Mouse (Mus musculus): Measurements from ENCODE around the gene Syncrip. TPM values are rescaled to one million over a fixed set of nuclear protein-coding genes. Genes with fewer than 3 reads are reported as not detected.
"Not testable (repeated sequence)": the region's sequence is repeated elsewhere in the genome, so short reads cannot be mapped to it uniquely, and the experiment has no call there.

Syncrip gene
- polyA plus RNA-seq (2014; fragmentation: Nextera tagmentation; extraction: Ambion mirVana): 141 and 151 TPM in 2 replicates

GRCm38 (mm10) chr9:88482230-88482828, at the start of gene Syncrip:
Gene Syncrip, minus strand, starts transcription at chr9:88482574.
- Histone ChIP-seq H3K4me1 (ENCODE audit: insufficient read depth) (peaks cover 13% of the 10 kb centered on the region), H3K4me3 (ENCODE audit: low read depth, low read length) (peak within 1 kb of the TSS; percentile 98), H3K36me3 (ENCODE audit: insufficient read depth) (peaks cover 23% of the 10 kb centered on the region), H3K4me2 (peak within 1 kb of the TSS; percentile 88), H3K9ac (peak within 1 kb of the TSS; percentile 99), H3K27ac (ENCODE audit: low read depth) (peak within 1 kb of the TSS; percentile 99)
- H3K27me3 ChIP-seq (ENCODE audit: insufficient read depth, low read length); H3K9me3 ChIP-seq (ENCODE audit: low read depth, low read length): not testable (repeated sequence)
- 2% methylated on average over 43 of the region's 68 CpGs for WGBS
- DNase-seq: peak; percentile 97
- peak; percentile 95 for ATAC-seq (ENCODE audit: insufficient read depth)

DNA sequence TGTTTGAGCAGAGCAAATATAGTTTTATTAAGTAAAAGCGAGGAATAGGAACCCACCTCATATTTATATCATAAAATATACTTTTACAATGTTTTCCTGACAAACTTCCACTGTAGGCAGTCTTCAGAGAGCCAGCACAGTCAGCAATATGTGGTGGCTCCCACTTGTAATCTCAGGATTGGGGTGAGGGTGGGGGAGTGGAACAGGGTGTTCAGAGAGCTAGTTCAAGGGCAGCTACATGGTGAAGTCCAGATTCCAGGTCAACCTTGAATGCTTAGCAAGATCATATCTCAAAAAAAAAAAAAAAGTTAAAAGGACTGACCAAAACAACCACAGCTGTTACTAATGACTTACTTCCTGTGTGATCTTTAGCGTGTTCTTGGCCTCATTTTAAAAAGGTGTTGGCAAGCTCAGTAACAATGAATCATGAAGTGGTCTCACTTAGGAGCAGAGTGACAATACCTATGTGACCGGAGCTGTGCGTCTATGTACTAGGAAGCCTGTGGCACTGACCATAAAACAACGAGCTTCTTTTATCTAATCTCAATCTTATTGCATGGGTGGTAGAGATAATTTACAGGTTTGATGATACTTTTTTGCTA, 47.7 kb upstream of the Syncrip start:
- DNase-seq (no peak), ATAC-seq (ENCODE audit: insufficient read depth) (no peak)
- Histone ChIP-seq H3K36me3 (ENCODE audit: insufficient read depth) (no peaks in the 10 kb centered on the region), H3K9me3 (ENCODE audit: low read depth, low read length) (no peaks in the 10 kb centered on the region), H3K27me3 (ENCODE audit: insufficient read depth, low read length) (no peaks in the 10 kb centered on the region), H3K9ac (no peak overlapping the region), H3K4me3 (ENCODE audit: low read depth, low read length) (no peak overlapping the region), H3K27ac (ENCODE audit: low read depth) (no peak overlapping the region), H3K4me2 (no peak overlapping the region), H3K4me1 (ENCODE audit: insufficient read depth) (no peaks in the 10 kb centered on the region)
- TF ChIP-seq CTCF (IDR thresholded peaks at IDR 0.05; ENCODE audit: low read depth): no peak
- WGBS: 50% methylated on average over 5 of the region's 5 CpGs

GRCm38 (mm10) chr9:88529571-88529970, 47.2 kb upstream of the Syncrip start:
- WGBS: 81% methylated on average over 3 of the region's 3 CpGs
- Histone ChIP-seq H3K27ac (ENCODE audit: low read depth) (no peak overlapping the region), H3K4me2 (no peak overlapping the region), H3K9ac (no peak overlapping the region), H3K36me3 (ENCODE audit: insufficient read depth) (no peaks in the 10 kb centered on the region), H3K4me1 (ENCODE audit: insufficient read depth) (no peaks in the 10 kb centered on the region), H3K4me3 (ENCODE audit: low read depth, low read length) (no peak overlapping the region), H3K9me3 (ENCODE audit: low read depth, low read length) (no peaks in the 10 kb centered on the region), H3K27me3 (ENCODE audit: insufficient read depth, low read length) (no peaks in the 10 kb centered on the region)
- no peak for TF ChIP-seq CTCF (IDR thresholded peaks at IDR 0.05; ENCODE audit: low read depth)
- no peak for ATAC-seq (ENCODE audit: insufficient read depth)
- DNase-seq: no peak

DNA sequence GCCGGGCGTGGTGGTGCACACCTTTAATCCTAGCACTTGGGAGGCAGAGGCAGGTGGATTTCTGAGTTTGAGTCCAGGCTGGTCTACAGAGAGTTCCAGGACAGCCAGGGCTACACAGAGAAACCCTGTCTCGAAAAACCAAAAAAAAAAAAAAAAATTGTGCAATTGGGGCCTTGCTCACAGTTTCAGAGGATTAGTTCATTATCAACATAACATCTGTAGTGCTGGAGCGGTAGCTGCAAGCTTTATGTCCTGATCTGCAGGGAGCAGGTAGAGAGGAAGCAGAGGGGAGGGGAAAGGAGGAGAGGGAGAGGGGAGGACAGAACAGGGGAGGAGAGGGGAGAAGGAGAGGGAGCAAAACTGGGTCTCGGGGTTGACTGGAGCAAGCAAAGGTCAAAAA, 46.4 kb upstream of the Syncrip start:
- Histone ChIP-seq H3K9me3 (ENCODE audit: low read depth, low read length) (no peaks in the 10 kb centered on the region), H3K4me3 (ENCODE audit: low read depth, low read length) (no peak overlapping the region), H3K27ac (ENCODE audit: low read depth) (no peak overlapping the region), H3K4me2 (no peak overlapping the region), H3K36me3 (ENCODE audit: insufficient read depth) (no peaks in the 10 kb centered on the region), H3K27me3 (ENCODE audit: insufficient read depth, low read length) (no peaks in the 10 kb centered on the region), H3K9ac (no peak overlapping the region), H3K4me1 (ENCODE audit: insufficient read depth) (no peaks in the 10 kb centered on the region)
- 82% methylated on average over 5 of the region's 5 CpGs for WGBS
- no peak for ATAC-seq (ENCODE audit: insufficient read depth)
- DNase-seq: no peak
- TF ChIP-seq CTCF (IDR thresholded peaks at IDR 0.05; ENCODE audit: low read depth): no peak

- no peaks in the 10 kb centered on the region for H3K27me3 ChIP-seq (ENCODE audit: insufficient read depth, low read length)
- H3K9me3 ChIP-seq (ENCODE audit: low read depth, low read length): no peaks in the 10 kb centered on the region
- no peaks in the 10 kb centered on the region for H3K36me3 ChIP-seq (ENCODE audit: insufficient read depth)
- no peak overlapping the region for H3K4me2 ChIP-seq
- DNase-seq (no peak), ATAC-seq (ENCODE audit: insufficient read depth) (no peak)
- H3K4me3 ChIP-seq (ENCODE audit: low read depth, low read length): no peak overlapping the region
- TF ChIP-seq CTCF (IDR thresholded peaks at IDR 0.05; ENCODE audit: low read depth): no peak
- H3K27ac ChIP-seq (ENCODE audit: low read depth): no peak overlapping the region
- no peaks in the 10 kb centered on the region for H3K4me1 ChIP-seq (ENCODE audit: insufficient read depth)
- no peak overlapping the region for H3K9ac ChIP-seq
- WGBS: 65% methylated on average over 4 of the region's 4 CpGs
These were observed 45.6 kb upstream of the Syncrip start for GRCm38 (mm10) chr9:88527956-88528355.

DNA sequence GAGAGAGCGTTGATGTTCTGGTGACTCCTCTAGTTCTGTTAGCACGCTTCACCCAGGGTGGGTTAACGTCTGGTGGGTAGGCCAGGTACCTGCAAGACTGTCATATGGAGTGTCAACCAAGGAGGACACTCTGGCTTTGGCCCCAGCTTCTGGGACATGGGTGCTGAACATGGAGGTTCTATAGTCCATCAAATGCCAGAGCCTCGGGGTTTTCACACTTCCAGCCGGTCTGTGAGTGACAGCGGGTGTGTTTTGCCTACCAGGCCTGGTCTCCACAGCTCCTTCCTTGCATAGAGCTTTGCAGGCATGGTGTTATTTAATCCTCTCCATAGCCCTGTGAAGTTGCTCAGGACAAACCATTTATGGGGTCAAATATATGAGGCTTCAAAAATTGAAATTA, 43.0 kb upstream of the Syncrip start:
- 85% methylated on average over 6 of the region's 6 CpGs for WGBS
- TF ChIP-seq CTCF (IDR thresholded peaks at IDR 0.05; ENCODE audit: low read depth): no peak
- H3K9me3 ChIP-seq (ENCODE audit: low read depth, low read length): no peaks in the 10 kb centered on the region
- peaks cover 16% of the 10 kb centered on the region for H3K36me3 ChIP-seq (ENCODE audit: insufficient read depth)
- H3K9ac ChIP-seq: no peak overlapping the region
- no peaks in the 10 kb centered on the region for H3K27me3 ChIP-seq (ENCODE audit: insufficient read depth, low read length)
- peaks cover 3% of the 10 kb centered on the region; the same call in 1 of the 2 replicates for H3K4me1 ChIP-seq (ENCODE audit: insufficient read depth)
- no peak overlapping the region for H3K4me2 ChIP-seq
- no peak for DNase-seq
- H3K4me3 ChIP-seq (ENCODE audit: low read depth, low read length): no peak overlapping the region
- H3K27ac ChIP-seq (ENCODE audit: low read depth): no peak overlapping the region
- no peak for ATAC-seq (ENCODE audit: insufficient read depth)

DNA sequence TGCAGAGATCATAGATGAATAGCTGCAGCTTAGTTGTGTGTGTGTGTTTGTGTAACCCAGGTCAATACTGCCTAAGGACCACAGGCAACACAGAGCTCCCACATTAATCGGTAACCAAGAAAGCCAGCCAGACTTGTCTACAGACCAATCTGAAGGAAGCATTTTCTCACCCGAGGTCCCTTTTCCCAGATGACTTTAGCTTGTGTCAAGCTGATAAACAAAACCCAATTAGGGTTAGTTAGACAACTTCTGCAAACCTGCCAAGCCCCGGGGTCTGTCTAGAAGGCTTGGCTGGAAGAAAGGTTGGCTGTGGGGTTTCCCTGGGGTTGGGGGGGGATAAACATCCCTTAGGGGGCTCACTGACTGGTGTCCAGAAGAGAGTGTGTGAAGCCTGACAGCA, 42.4 kb upstream of the Syncrip start:
- TF ChIP-seq CTCF (IDR thresholded peaks at IDR 0.05; ENCODE audit: low read depth): no peak
- Histone ChIP-seq H3K4me3 (ENCODE audit: low read depth, low read length) (no peak overlapping the region), H3K36me3 (ENCODE audit: insufficient read depth) (peaks cover 22% of the 10 kb centered on the region), H3K4me1 (ENCODE audit: insufficient read depth) (peaks cover 3% of the 10 kb centered on the region; the same call in 1 of the 2 replicates), H3K27ac (ENCODE audit: low read depth) (no peak overlapping the region), H3K9me3 (ENCODE audit: low read depth, low read length) (no peaks in the 10 kb centered on the region), H3K9ac (no peak overlapping the region), H3K27me3 (ENCODE audit: insufficient read depth, low read length) (no peaks in the 10 kb centered on the region), H3K4me2 (no peak overlapping the region)
- ATAC-seq (ENCODE audit: insufficient read depth) (no peak), DNase-seq (no peak)
- 64% methylated on average over 3 of the region's 3 CpGs for WGBS

Data from lung, embryonic 14.5 days (tissue).